Mouse (Mus musculus): ENCODE measurements around the gene Aars.

GRCm38 (mm10) chr8:110990017-110990416 lies 42.9 kb upstream of the Aars start:
- no peak for TF ChIP-seq CTCF (IDR thresholded peaks at IDR 0.05; ENCODE audit: borderline replicate concordance, extremely low read depth, insufficient read depth, insufficient read length)
- no peak for TF ChIP-seq POLR2A (IDR thresholded peaks at IDR 0.05; ENCODE audit: borderline replicate concordance, extremely low read depth, insufficient read depth, insufficient read length, poor library complexity, severe bottlenecking)

All from brain, embryonic 14.5 days (tissue).